Mouse (Mus musculus) kidney, postnatal 10 days (tissue): ENCODE results near the gene Btrc.

Experiments
- DNase-seq: peaks from one replicate; pipeline ENCODE4 v3.0.0; 2021; ENCODE audit warnings: mixed read lengths

Gene Btrc

DNA sequence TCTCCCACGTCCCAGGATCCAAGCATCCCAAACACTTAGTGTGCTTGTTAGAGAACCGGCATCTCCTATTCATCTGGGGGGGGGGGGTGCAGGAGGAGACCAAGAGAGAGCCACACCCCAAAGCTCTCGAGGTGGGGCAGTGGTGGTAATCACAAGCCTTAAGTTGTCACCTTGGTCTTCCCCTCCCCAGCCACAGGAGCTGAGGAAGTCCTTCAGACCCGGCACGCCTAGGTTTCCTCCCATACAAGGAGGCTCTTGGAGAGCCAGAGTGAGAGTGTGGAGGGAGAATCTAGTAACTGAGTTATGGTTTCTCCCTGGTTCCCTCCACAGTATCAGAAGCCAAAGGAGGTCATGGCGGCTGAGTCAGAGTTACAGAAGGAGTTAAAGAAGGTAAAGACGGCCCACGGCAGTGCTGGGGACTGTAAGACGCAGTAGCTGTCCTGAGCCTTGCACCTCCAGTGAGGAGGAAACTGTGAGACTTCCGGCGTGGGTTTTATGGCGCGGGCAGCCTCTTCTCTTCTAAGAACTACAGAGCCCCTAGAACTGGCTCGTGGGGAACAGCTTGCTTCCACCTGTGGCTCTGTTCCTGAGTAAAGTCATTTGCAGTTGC lies 213.7 kb downstream of the Btrc start:
- DNase-seq: no peak

DNA sequence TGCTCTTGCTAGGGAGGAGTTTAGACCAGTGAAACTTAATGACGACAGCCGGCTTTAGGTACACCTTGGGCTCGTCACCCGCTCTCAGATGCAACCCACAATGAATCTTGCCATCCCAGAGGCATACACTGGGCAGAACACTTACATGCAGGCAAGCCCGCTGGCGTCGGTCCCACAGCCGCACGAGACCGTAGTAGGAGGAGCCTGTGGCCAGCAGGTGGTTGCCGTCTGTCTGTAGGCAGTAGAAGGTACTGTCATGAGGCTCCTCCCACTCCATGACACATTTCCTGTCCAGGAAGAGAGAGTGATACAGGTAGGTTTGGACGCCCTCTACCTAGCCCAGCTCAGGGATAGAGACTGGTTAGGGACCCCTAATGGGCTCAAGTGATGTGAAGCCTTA lies 215.4 kb downstream of the Btrc start:
- DNase-seq: no peak

DNA sequence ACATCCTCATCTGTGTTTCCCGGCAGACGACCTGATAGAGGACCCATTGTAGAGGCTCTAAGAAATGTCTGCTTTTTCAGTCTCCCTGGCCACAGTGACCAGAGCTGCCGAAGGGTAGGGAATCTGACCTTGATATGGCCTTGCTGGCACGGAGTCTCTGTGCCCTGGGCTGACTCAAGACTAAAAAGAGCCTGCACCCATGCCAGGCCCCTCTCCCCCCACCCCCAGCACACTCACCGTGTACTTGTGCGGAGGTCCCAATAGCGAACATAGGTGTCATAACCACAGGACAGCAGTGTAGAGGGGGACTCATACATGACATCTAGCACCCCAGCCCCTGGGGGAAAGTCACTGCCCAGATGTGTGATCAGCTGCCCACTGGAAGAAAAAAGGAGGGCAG lies 215.9 kb downstream of the Btrc start:
- no peak for DNase-seq
